Mouse (Mus musculus) layer of hippocampus, postnatal 25 days (tissue): ENCODE results near the gene Mgll. TPM values are rescaled to one million over a fixed set of nuclear protein-coding genes. Genes with fewer than 3 reads are reported as not detected.

Experiments used
- DNase-seq, 2 experiments: peaks; one replicate each; pipeline ENCODE4 v3.0.0; 2022; ENCODE audit warnings: mixed read lengths in 2 of 2, low spot score in 1 of 2; ENCODE audit errors: extremely low spot score in 1 of 2
- total RNA-seq, 2 experiments: library from RNA; stranded (reverse); gene quantifications; 2 replicates each; pipeline ENCODE4 v1.2.3; 2021

Mgll gene
- total RNA-seq, 2 experiments from 2014 or later, result 190 to 192 TPM

- no peak for DNase-seq
Measured at GRCm38 (mm10) chr6:88767740-88768139, 43.5 kb downstream of the Mgll start.

- DNase-seq, result no peak
Measured at GRCm38 (mm10) chr6:88769723-88770122, 45.5 kb downstream of the Mgll start.

GRCm38 (mm10) chr6:88770300-88770904 is 46.2 kb downstream of the Mgll start:
- DNase-seq, result no peak

GRCm38 (mm10) chr6:88770981-88771380 is 46.8 kb downstream of the Mgll start:
- DNase-seq, result no peak

- no peak for DNase-seq
Measured at GRCm38 (mm10) chr6:88772041-88772440, 47.8 kb downstream of the Mgll start.

DNA sequence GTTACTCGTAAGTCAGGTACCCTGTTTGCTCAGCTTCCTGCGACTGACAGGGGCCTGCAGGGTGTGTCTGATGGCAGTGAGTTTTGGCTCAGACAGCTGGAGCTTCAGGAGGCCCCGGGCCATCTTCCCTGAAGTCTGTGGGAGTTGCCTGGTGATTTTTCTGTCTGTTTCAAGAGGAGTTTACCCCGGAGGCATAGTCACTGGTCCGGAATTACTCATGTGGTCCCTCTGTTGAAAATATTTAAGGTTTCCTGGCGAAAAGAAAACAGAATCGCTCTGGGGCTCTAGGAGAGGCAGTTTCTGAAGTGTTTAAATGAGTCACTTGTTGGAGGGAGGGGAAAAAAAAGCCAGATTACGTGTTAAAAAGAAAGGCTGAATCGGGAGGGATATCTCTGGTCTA is 49.8 kb downstream of the Mgll start:
- DNase-seq, result no peak

- no peak for DNase-seq
Measured at GRCm38 (mm10) chr6:88775267-88775666, 51.1 kb downstream of the Mgll start.

- DNase-seq, result no peak
Measured at GRCm38 (mm10) chr6:88776336-88776923, 52.2 kb downstream of the Mgll start.

- no peak for DNase-seq
Measured at GRCm38 (mm10) chr6:88776964-88777363, 52.8 kb downstream of the Mgll start.

DNA sequence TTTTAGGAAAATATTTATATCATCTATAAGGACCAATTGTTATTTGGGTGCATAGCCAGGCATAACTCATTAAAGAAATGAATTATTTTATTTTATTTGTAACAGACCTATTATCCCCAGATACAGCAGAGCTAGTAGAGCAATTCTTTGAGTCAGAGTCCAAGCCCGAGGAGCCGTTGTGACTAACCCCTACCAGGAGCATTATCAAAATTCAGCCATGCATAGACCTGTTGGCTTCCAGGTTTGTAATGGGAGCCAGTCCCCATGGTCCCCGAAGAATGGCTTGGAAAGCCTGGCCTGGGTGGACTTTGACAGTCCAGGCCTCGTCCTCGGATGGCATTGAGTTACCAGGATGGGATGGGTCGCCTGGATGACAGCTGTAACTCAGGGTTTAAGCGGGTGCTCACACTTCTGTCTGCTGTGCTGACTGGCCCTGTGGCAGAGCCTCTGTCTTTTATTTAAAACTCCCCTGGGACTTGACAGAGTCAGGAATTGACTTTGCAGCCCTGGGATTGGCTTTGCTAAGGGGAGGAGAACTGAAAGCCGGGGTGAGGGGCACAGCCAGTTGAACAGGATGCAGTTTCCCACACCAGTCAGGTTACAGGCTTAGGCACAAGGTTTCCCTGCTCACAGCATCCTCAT is 54.0 kb downstream of the Mgll start:
- no peak for DNase-seq

DNA sequence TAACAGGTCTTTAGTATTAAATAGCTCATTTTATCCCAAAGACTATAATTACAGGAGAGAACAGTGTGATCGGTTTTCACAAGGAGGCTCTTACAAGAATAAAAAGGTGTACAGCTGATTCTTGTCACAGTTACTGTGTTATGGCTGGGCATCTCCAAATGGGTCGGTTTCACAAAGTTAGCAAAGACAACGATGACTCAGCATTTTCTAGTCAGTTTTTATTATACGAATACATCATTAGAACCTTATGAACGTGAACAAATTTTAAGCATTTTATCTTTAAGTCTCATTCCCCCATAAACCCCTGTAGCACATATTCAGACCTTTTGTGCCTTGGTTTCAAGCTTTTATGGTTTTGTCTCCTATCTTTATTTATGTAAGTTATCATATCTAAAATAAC is 55.5 kb downstream of the Mgll start:
- no peak for DNase-seq

DNA sequence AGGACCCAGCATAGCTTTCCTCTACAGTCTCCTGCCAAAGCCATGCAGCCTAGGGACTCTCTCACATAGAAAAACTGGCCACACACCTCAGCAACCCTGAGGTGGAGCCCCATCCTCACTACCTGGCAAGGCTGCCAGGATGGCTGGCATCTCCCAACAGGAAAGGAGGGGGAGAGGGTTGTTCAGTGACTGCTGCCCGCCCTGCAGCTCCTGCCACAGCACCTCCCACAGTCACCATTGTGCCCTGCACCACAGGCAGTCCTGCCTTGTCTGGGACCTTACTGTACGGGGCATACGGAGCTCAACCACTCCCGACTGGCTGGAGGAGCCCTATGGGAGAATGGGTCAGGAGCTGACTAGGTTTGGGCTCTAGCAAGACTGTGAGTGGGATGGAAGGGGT is 57.7 kb downstream of the Mgll start:
- no peak for DNase-seq

- DNase-seq, result no peak
Measured at GRCm38 (mm10) chr6:88782981-88783397, 58.8 kb downstream of the Mgll start.

GRCm38 (mm10) chr6:88784691-88785173 is 60.5 kb downstream of the Mgll start:
- DNase-seq, result no peak

DNA sequence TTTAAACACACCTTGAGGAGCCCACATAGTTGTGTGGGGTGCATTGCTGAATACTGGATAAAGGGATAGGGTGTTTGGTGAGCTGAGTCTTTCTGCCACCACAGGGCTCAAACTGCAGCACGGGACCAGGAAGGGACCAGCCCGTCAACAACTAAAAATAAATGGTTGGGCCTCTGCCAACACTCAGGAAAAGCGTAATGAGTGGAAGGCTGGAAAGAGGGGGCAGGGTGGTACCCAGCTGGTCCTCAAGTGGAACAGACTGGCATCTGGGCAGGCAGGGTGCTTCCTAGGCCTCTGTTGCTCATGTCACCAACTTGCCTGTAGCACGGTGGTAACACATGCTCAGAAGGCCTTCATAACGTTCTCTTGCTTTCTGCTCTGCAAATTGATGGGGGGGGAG is 61.1 kb downstream of the Mgll start:
- DNase-seq, result no peak

DNA sequence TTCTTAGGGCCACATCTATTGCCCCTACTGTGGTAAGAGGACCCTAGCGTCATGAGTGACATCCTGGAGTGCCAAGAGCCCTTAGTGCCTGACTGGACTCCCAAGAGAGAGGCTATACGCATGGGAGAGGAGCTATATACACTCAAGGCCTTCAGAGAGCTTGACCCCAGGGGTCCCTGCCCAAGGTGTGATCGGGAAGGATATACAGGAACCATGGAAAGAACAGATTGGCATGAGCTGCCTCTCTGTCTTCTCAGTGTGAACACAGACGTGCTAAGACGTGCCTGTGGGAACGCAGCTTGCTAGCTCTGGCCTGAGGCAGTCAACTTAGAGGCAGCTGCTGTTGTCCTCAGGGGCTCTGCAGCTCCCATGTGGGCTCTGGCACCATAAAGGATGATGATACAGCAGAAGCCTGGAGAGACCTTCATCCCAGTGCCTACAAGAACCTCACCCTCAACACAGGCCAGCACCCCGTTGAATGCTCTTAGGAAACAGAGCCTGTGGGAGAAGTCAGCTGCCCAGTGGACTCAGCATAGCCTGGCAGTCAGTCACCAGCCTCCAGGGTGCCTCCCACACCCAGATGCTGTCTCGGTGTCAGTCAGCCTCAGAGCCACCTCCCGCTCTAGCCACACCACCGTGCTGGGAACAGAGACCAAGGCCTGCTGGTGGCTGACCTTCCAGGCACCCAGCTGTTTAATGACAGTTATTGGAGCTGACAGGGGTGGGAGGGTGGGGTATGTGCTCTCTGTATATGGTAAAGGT is 61.8 kb downstream of the Mgll start:
- DNase-seq, result no peak

GRCm38 (mm10) chr6:88786732-88787445 is 62.7 kb downstream of the Mgll start:
- no peak for DNase-seq

DNA sequence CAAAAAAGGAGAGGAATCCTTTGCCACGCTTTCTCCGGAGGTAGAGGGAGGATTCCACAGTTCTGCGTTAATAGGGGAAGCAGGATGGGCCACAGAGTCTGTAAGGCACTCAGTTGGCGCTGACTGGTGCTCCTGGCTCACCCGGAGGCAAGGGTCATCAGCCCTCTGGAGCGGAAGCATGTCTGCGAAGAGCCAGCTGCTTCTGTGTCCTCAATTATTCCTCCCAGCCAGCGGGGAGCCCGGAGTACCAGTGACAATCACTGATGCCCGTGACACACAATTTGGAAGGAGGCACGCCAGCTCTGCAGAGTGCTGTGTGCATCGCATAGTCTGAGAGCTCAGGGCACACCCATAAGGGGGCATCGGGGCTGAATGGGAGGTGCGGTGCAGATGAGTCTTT is 63.3 kb downstream of the Mgll start:
- no peak for DNase-seq

GRCm38 (mm10) chr6:88788219-88788618 is 64.0 kb downstream of the Mgll start:
- no peak for DNase-seq

DNA sequence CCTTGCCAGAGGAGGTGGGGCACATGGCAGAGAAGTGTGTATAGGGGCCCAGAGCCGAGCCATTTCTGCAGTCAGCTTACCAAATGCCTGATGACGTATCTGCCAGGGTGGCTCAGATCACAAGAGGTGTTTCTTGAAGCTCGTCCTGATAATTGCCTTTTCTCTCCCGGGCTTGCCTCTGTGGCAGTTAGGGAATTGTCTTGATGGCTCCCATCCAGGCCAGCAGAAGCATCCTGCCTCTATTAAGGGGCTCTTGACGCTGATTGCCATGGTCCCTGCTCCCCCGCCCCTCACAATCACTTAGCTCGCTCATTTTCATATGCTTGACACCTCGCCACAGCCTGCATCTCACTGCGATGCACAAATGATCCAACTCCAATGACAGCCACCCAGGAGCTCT is 67.1 kb downstream of the Mgll start:
- no peak for DNase-seq
